Mouse (Mus musculus) G1E (cell line): Measurements from ENCODE around the gene Gpr31b. TPM values are rescaled to one million over a fixed set of nuclear protein-coding genes. Genes with fewer than 3 reads are reported as not detected.
A peak's percentile ranks its signal among the peaks of the same experiment; 100 is the strongest.
"Not testable (repeated sequence)": the region's sequence is repeated elsewhere in the genome, so short reads cannot be mapped to it uniquely, and the experiment has no call there.

Experiments used
- ATAC-seq: 2 replicates; pipeline ENCODE4 v1.8.0; 2016; ENCODE audit warnings: mild to moderate bottlenecking; ENCODE audit not compliant: insufficient number of reproducible peaks, poor library complexity, low FRiP score, severe bottlenecking; ENCODE audit errors: extremely low read depth
- DNase-seq: peaks from one replicate; pipeline ENCODE4 v3.0.0; 2012; ENCODE audit warnings: low spot score
- H3K27me3 ChIP-seq: 2 replicates; pipeline ENCODE4 v1.6.1; 2012; ENCODE audit warnings: mild to moderate bottlenecking, low read length, inconsistent platforms; ENCODE audit not compliant: insufficient read depth
- H3K36me3 ChIP-seq: replicated peaks from 2 replicates; pipeline ENCODE3; 2012; ENCODE audit warnings: mild to moderate bottlenecking, inconsistent platforms
- H3K4me1 ChIP-seq: 2 replicates; pipeline ENCODE4 v1.6.1; 2012; ENCODE audit warnings: low read depth, low read length, inconsistent platforms, mixed read lengths; ENCODE audit not compliant: insufficient read depth
- H3K4me3 ChIP-seq: 2 replicates; pipeline ENCODE4 v1.5.1; 2012; ENCODE audit warnings: low read depth, mild to moderate bottlenecking, inconsistent platforms, low read length, moderate library complexity, mixed read lengths
- H3K9me3 ChIP-seq: replicated peaks from 2 replicates; pipeline ENCODE4 v1.6.1; 2012; ENCODE audit warnings: inconsistent platforms
- CTCF ChIP-seq: IDR thresholded peaks from 2 replicates; pipeline ENCODE4 v1.5.1; 2012; ENCODE audit warnings: low read depth, low read length, inconsistent platforms, mixed read lengths
- GATA1 ChIP-seq: IDR thresholded peaks from 2 replicates; pipeline ENCODE4 v1.6.1; 2012; ENCODE audit warnings: borderline replicate concordance, low read length, inconsistent platforms, mixed read lengths
- GATA2 ChIP-seq: IDR thresholded peaks from 2 replicates; pipeline ENCODE4 v1.6.1; 2012; ENCODE audit warnings: low read depth, low read length, inconsistent platforms, borderline replicate concordance
- POLR2AphosphoS5 ChIP-seq: IDR thresholded peaks from 2 replicates; pipeline ENCODE4 v1.6.1; 2012; ENCODE audit warnings: low read depth, low read length, inconsistent platforms; ENCODE audit not compliant: insufficient replicate concordance
- TAL1 ChIP-seq: conservative IDR thresholded peaks from 2 replicates; pipeline ENCODE4 v1.6.1; 2012; ENCODE audit warnings: low read depth, low read length, inconsistent platforms, mixed read lengths
- polyA plus RNA-seq: library from polyadenylated mRNA; stranded (reverse); fragments of >175 nt; gene quantifications from 2 replicates; pipeline ENCODE4 v1.2.3, GENCODE M21; 2012
- total RNA-seq, 2 experiments: library from RNA; stranded (forward) in 1 of 2; stranded (reverse) in 1 of 2; fragments of 200-1000 nt in 1 of 2; fragments of >200 nt in 1 of 2; fragmentation: Nextera tagmentation in 1 of 2; gene quantifications; 2 replicates each; pipeline ENCODE4 v1.2.3; 2014 to 2017

Gene Gpr31b
- total and polyA plus RNA-seq, 3 experiments: 0.27 TPM; not detected in 2

DNA sequence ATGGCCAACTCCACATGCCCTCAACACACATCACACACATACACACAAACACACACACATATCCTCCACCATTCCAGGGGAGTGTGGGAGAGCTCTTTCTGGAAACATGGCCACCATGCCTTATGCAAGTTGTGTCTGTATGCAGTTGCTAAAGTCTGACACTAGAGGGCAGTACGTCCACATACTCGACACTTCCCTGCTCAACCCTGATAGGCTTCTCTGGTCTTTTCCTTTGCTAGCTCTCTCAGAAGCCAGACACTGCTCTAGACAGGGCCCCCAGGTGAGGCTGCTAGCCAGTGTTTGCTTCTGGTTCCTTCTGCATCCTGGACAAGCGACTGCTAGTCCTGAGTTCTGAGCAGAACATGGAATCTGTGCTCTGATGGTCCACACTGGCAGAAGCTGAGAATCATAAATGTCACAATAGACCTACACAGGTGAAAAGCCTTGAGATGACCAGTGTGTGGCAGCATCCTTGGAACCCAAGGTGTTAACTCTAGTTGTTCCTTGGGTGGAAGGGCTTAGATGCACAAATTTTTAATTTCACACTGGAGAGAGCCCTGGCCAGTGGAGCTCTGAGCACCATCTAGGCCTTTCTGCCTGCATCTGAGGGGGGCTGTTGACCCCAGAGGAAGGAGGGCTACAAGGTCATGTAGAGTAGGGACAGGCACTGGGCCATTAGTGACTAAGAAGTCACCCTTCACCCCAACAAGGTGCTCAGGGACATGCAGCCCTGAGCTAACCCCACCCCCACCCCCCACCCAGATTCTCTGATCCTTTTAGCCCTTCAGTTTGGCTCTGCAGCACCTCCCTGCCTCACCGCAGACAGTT lies 8.0 kb downstream of the Gpr31b start:
- not testable (repeated sequence) for H3K36me3 ChIP-seq, H3K9me3 ChIP-seq, H3K27me3 ChIP-seq, H3K4me3 ChIP-seq, DNase-seq, H3K4me1 ChIP-seq
- TF ChIP-seq CTCF: peak; percentile 39
- peak; percentile 37; the same call in 1 of the 2 replicates for ATAC-seq

DNA sequence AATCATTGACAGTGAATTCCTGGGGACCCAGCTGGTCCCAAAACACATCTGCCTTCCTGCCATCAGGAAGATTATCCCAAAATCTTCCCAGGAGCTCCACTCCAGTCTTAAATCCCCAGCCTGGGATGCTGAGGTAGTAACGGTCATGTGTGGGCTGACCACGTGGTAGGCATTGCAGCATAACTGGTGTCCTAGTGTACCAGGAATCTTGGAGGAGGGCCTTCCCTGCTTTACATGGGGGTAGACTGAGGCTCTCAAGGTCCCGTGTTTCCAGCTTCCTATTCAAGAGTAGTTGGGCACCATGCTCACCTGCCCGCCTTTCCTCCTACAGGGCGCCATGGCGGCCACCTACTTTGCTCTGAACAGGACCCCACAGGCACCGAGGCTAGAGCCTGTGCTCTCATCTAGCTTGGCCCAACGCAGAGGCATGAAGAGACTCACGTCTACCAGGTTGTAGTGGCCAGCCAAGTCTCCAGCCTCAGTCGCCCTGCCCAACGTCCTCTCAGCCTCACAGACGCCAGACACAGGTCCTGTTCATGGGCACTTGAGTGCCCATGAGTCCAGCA lies 15.4 kb downstream of the Gpr31b start:
- H3K9me3 ChIP-seq, H3K36me3 ChIP-seq, ATAC-seq, H3K4me3 ChIP-seq, DNase-seq, H3K27me3 ChIP-seq, H3K4me1 ChIP-seq: not testable (repeated sequence)

- ATAC-seq: no peak
- Histone ChIP-seq H3K36me3 (peaks cover 59% of the 10 kb centered on the region), H3K4me1 (peaks cover 7% of the 10 kb centered on the region), H3K27me3 (no peaks in the 10 kb centered on the region), H3K4me3 (no peak overlapping the region), H3K9me3 (no peaks in the 10 kb centered on the region)
- no peak for DNase-seq
- TF ChIP-seq CTCF (no peak), TAL1 (no peak), GATA1 (no peak), POLR2AphosphoS5 (no peak), GATA2 (no peak)
Measured at GRCm38 (mm10) chr17:13013316-13013715, 38.8 kb downstream of the Gpr31b start.

- Histone ChIP-seq H3K27me3 (no peaks in the 10 kb centered on the region), H3K9me3 (0 out of 2 replicates have a peak, but pooled peaks cover 2% of the 10 kb centered on the region), H3K4me1 (peaks cover 18% of the 10 kb centered on the region), H3K36me3 (peaks cover 44% of the 10 kb centered on the region), H3K4me3 (no peak overlapping the region)
- DNase-seq (no peak), ATAC-seq (0 out of 2 replicates have a peak, but pooled peaks have one; percentile 18)
- TF ChIP-seq POLR2AphosphoS5 (no peak), GATA2 (no peak), TAL1 (no peak), GATA1 (no peak), CTCF (no peak)
Measured at GRCm38 (mm10) chr17:13009887-13010286, 42.2 kb downstream of the Gpr31b start.

DNA sequence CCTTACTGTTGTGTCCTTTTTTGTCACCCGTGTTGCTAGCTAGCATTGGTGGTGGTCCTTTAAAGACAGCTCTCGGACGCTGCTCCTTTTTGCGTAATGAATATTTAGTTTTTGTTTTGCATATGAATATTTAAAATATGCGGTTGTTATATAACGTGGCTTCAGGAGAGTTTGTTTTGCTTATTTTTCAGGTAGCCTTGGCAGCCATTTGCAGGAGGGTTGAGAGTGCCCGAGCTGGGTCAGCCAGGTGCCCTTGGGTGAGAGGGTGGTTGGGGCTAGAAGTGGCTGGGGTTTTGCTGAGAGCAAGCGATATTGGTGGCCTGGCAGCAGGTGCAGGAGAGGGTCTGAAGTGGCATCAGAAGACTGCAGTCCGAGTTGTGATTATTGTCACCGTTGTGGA lies 43.6 kb downstream of the Gpr31b start:
- TF ChIP-seq GATA2: no peak
- no peak for TF ChIP-seq GATA1
- TF ChIP-seq POLR2AphosphoS5: no peak
- no peak for TF ChIP-seq CTCF
- no peak for TF ChIP-seq TAL1
- Histone ChIP-seq H3K4me1 (peaks cover 18% of the 10 kb centered on the region), H3K4me3 (peak overlapping the region; percentile 89), H3K27me3 (no peaks in the 10 kb centered on the region), H3K36me3 (peaks cover 30% of the 10 kb centered on the region), H3K9me3 (0 out of 2 replicates have a peak, but pooled peaks cover 2% of the 10 kb centered on the region)
- no peak for ATAC-seq
- peak; percentile 19 for DNase-seq

GRCm38 (mm10) chr17:13007730-13008425 lies 44.2 kb downstream of the Gpr31b start:
- 0 out of 2 replicates have a peak, but pooled peaks cover 2% of the 10 kb centered on the region for H3K9me3 ChIP-seq
- DNase-seq (peak; percentile 91), ATAC-seq (peak; percentile 92)
- H3K4me3 ChIP-seq: peak overlapping the region; percentile 89
- peaks cover 18% of the 10 kb centered on the region for H3K4me1 ChIP-seq
- H3K27me3 ChIP-seq: no peaks in the 10 kb centered on the region
- TF ChIP-seq TAL1 (no peak), GATA1 (no peak), CTCF (no peak), POLR2AphosphoS5 (no peak), GATA2 (no peak)
- H3K36me3 ChIP-seq: peaks cover 24% of the 10 kb centered on the region
